ENCODE assay signal across 10 mouse cellular contexts in genomic region chr11:119653336-119653735, GRCm38 (mm10).
"Had no signal": no experiment of that assay in that cellular context is flagged by ENCODE, and none has a peak within 500 bp of the region (broad histone marks: within the 10 kb centered on the region; RNA-seq: fewer than 3 reads in every experiment).

No protein-coding gene starts in this region.

- H3K4me2 ChIP-seq: liver, embryonic 13.5 days; lung, embryonic 15.5 days; midbrain, embryonic 12.5 days had no signal

- H3K9me3 ChIP-seq: limb, embryonic 10.5 days; liver, embryonic 13.5 days; lung, embryonic 15.5 days; midbrain, embryonic 12.5 days had no signal

- H3K9ac ChIP-seq: liver, embryonic 13.5 days; liver, postnatal 0 days; lung, embryonic 15.5 days; midbrain, embryonic 12.5 days had no signal

- DNase-seq: kidney, adult 9 months; kidney, postnatal 10 days; kidney, postnatal 4 days; liver, embryonic 13.5 days; liver, postnatal 0 days; right cerebral cortex, postnatal 14 days had no signal

- H3K27me3 ChIP-seq: liver, embryonic 13.5 days; lung, embryonic 15.5 days; midbrain, embryonic 12.5 days had no signal

- H3K27ac ChIP-seq: left cerebral cortex, adult 2 months; limb, embryonic 10.5 days; liver, embryonic 13.5 days; lung, embryonic 15.5 days; midbrain, embryonic 12.5 days had no signal

- ATAC-seq: liver, postnatal 0 days had no signal

- H3K4me3 ChIP-seq: left cerebral cortex, adult 2 months; limb, embryonic 10.5 days; liver, embryonic 13.5 days; lung, embryonic 15.5 days; midbrain, embryonic 12.5 days had no signal

- H3K36me3 ChIP-seq: lung, embryonic 15.5 days had no signal
